Mouse (Mus musculus): ENCODE data around the gene Gm8922.
"Not testable (repeated sequence)": the region's sequence is repeated elsewhere in the genome, so short reads cannot be mapped to it uniquely, and the experiment has no call there.

The Gm8922 gene

GRCm38 (mm10) chr5:11681659-11682058 is at the start of gene Gm8922:
Gene Gm8922, plus strand, starts transcription at chr5:11681959.
- not testable (repeated sequence) for DNase-seq

All from lung, postnatal 14 days (tissue).